Mouse (Mus musculus) stomach, postnatal 0 days (tissue): ENCODE results near the gene Mrpl24.

Experiments
- CTCF ChIP-seq: IDR thresholded peaks from 2 replicates; pipeline ENCODE4 v1.5.1; 2016; ENCODE audit warnings: antibody characterized with exemption, low read depth, mild to moderate bottlenecking, moderate library complexity
- EP300 ChIP-seq: optimal IDR thresholded peaks from 2 replicates; pipeline ENCODE3; 2016; ENCODE audit warnings: antibody characterized with exemption

- TF ChIP-seq CTCF (0 out of 2 replicates have a peak, but pooled peaks have one; percentile 5), EP300 (no peak)
These were observed 34.5 kb upstream of the Mrpl24 start for GRCm38 (mm10) chr3:87884708-87885251.
